8 mouse cellular contexts compared by ENCODE assay signal in genomic region chr11:32340476-32341473, GRCm38 (mm10). TPM values are rescaled to one million over a fixed set of nuclear protein-coding genes. Genes with fewer than 3 reads are reported as not detected.
DNase-seq lines count a peak whose midpoint lies in the region; ATAC-seq and TF ChIP-seq lines count a peak whose summit lies in the region.

No protein-coding gene starts in this region.

- no peak overlapping the region for H3K4me2 ChIP-seq in lung, embryonic 14.5 days
- no peak overlapping the region for H3K4me2 ChIP-seq in embryonic facial prominence, embryonic 14.5 days (ENCODE audit: low read depth, low read length)
- no peak overlapping the region for H3K4me2 ChIP-seq in hindbrain, embryonic 14.5 days (replicated peaks)
- H3K4me2 ChIP-seq in lung, postnatal 0 days (replicated peaks; ENCODE audit: low read depth, low read length) = no peak overlapping the region

- 0 out of 2 replicates have a peak, but pooled peaks cover 4% of the 10 kb centered on the region for H3K4me1 ChIP-seq in lung, embryonic 14.5 days (ENCODE audit: insufficient read depth)
- H3K4me1 ChIP-seq in embryonic facial prominence, embryonic 14.5 days (ENCODE audit: control insufficient read depth, insufficient read depth, low read length) = no peaks in the 10 kb centered on the region
- H3K4me1 ChIP-seq in hindbrain, embryonic 14.5 days (replicated peaks; ENCODE audit: control insufficient read depth, insufficient read depth, low read length) = no peaks in the 10 kb centered on the region
- H3K4me1 ChIP-seq in lung, postnatal 0 days (ENCODE audit: insufficient read depth, low read depth, low read length) = peaks cover 9% of the 10 kb centered on the region; the same call in 1 of the 2 replicates
- peaks cover 16% of the 10 kb centered on the region; the same call in 1 of the 2 replicates for H3K4me1 ChIP-seq in small intestine, adult 2 months (ENCODE audit: control insufficient read depth, insufficient read depth, insufficient read length, low read length)

- TF ChIP-seq POLR2A in small intestine, adult 2 months (IDR thresholded peaks at IDR 0.05; ENCODE audit: low read depth, low read length) = no peak

- TF ChIP-seq EP300 in lung, postnatal 0 days (IDR thresholded peaks at IDR 0.05) = no peak

- WGBS in lung, embryonic 14.5 days = 31% methylated on average over 17 of the region's 17 CpGs
- 35% methylated on average over 17 of the region's 17 CpGs for whole genome bisulfite sequencing in embryonic facial prominence, embryonic 14.5 days
- WGBS in hindbrain, embryonic 14.5 days = 54% methylated on average over 17 of the region's 17 CpGs
- WGBS in lung, postnatal 0 days = 29% methylated on average over 17 of the region's 17 CpGs
- WGBS in small intestine, adult 2 months = 47% methylated on average over 17 of the region's 17 CpGs

- no peak overlapping the region for H3K27ac ChIP-seq in lung, embryonic 14.5 days (ENCODE audit: low read depth)
- H3K27ac ChIP-seq in embryonic facial prominence, embryonic 14.5 days (replicated peaks; ENCODE audit: low read depth, low read length) = no peak overlapping the region
- no peak overlapping the region for H3K27ac ChIP-seq in hindbrain, embryonic 14.5 days
- no peak overlapping the region for H3K27ac ChIP-seq in lung, postnatal 0 days (ENCODE audit: low read length)
- H3K27ac ChIP-seq in small intestine, adult 2 months (ENCODE audit: insufficient read depth, low read depth, low read length) = no peak overlapping the region

- peak; percentile 48; the same call in 1 of the 2 replicates for ATAC-seq in lung, embryonic 14.5 days (ENCODE audit: insufficient read depth)
- peak; percentile 73 for ATAC-seq in embryonic facial prominence, embryonic 14.5 days (ENCODE audit: low read depth)
- 0 out of 2 replicates have a peak, but pooled peaks have one; percentile 36 for ATAC-seq in hindbrain, embryonic 14.5 days (ENCODE audit: low FRiP score)
- ATAC-seq in lung, postnatal 0 days = peak; percentile 42

- H3K36me3 ChIP-seq in lung, embryonic 14.5 days (ENCODE audit: insufficient read depth) = no peaks in the 10 kb centered on the region
- no peaks in the 10 kb centered on the region for H3K36me3 ChIP-seq in embryonic facial prominence, embryonic 14.5 days (ENCODE audit: control insufficient read depth, insufficient read depth, low read length)
- H3K36me3 ChIP-seq in hindbrain, embryonic 14.5 days (replicated peaks; ENCODE audit: control insufficient read depth, insufficient read depth) = no peaks in the 10 kb centered on the region
- H3K36me3 ChIP-seq in lung, postnatal 0 days (ENCODE audit: insufficient read depth, low read length) = no peaks in the 10 kb centered on the region
- no peaks in the 10 kb centered on the region for H3K36me3 ChIP-seq in small intestine, adult 2 months (ENCODE audit: control insufficient read depth, insufficient read depth, low read length)

- no peaks in the 10 kb centered on the region for H3K27me3 ChIP-seq in lung, embryonic 14.5 days (ENCODE audit: insufficient read depth, low read length)
- H3K27me3 ChIP-seq in embryonic facial prominence, embryonic 14.5 days (replicated peaks; ENCODE audit: control insufficient read depth, insufficient read depth, low read length) = no peaks in the 10 kb centered on the region
- H3K27me3 ChIP-seq in hindbrain, embryonic 14.5 days (ENCODE audit: control insufficient read depth, insufficient read depth, low read length) = no peaks in the 10 kb centered on the region
- H3K27me3 ChIP-seq in lung, postnatal 0 days (replicated peaks; ENCODE audit: insufficient read depth, low read length) = no peaks in the 10 kb centered on the region
- H3K27me3 ChIP-seq in small intestine, adult 2 months (ENCODE audit: control insufficient read depth, insufficient read depth, low read length) = no peaks in the 10 kb centered on the region

- H3K9ac ChIP-seq in lung, embryonic 14.5 days = no peak overlapping the region
- no peak overlapping the region for H3K9ac ChIP-seq in embryonic facial prominence, embryonic 14.5 days (ENCODE audit: low read depth, low read length)
- no peak overlapping the region for H3K9ac ChIP-seq in hindbrain, embryonic 14.5 days
- H3K9ac ChIP-seq in lung, postnatal 0 days (replicated peaks; ENCODE audit: low read depth) = no peak overlapping the region

- H3K9me3 ChIP-seq in lung, embryonic 14.5 days (ENCODE audit: low read depth, low read length) = no peaks in the 10 kb centered on the region
- H3K9me3 ChIP-seq in embryonic facial prominence, embryonic 14.5 days (ENCODE audit: control insufficient read depth, low read length) = peaks cover 5% of the 10 kb centered on the region; the same call in 1 of the 2 replicates
- peaks cover 5% of the 10 kb centered on the region; the same call in 1 of the 2 replicates for H3K9me3 ChIP-seq in hindbrain, embryonic 14.5 days (ENCODE audit: control insufficient read depth, low read length)
- no peaks in the 10 kb centered on the region for H3K9me3 ChIP-seq in lung, postnatal 0 days (ENCODE audit: low read length)

- peak; percentile 88 for TF ChIP-seq CTCF in lung, embryonic 14.5 days (IDR thresholded peaks at IDR 0.05; ENCODE audit: low read depth)
- TF ChIP-seq CTCF in lung, postnatal 0 days (IDR thresholded peaks at IDR 0.05) = peak; percentile 89
- peak; percentile 74; the same call in 1 of the 2 replicates for TF ChIP-seq CTCF in small intestine, adult 2 months (IDR thresholded peaks at IDR 0.05; ENCODE audit: extremely low read depth, insufficient read length, insufficient replicate concordance, low read depth, low read length)

- DNase-seq in lung, embryonic 14.5 days = peak; percentile 85
- no peak for DNase-seq in lung, adult 18-20 months
- peak; percentile 85 for DNase-seq in ZHBTc4 (ENCODE audit: low read depth, low spot score)
- DNase-seq in embryonic facial prominence, embryonic 14.5 days (ENCODE audit: low spot score) = peak; percentile 49
- DNase-seq in hindbrain, embryonic 14.5 days (ENCODE audit: low spot score) = peak; percentile 68
- peak; percentile 71 for DNase-seq in lung, postnatal 0 days (ENCODE audit: low spot score)
- DNase-seq in cerebellum, adult 9-11 months = no peak

- H3K4me3 ChIP-seq in lung, embryonic 14.5 days (ENCODE audit: low read depth, low read length) = no peak overlapping the region
- H3K4me3 ChIP-seq in embryonic facial prominence, embryonic 14.5 days (ENCODE audit: low read depth, low read length) = no peak overlapping the region
- no peak overlapping the region for H3K4me3 ChIP-seq in hindbrain, embryonic 14.5 days (replicated peaks; ENCODE audit: low read length)
- H3K4me3 ChIP-seq in lung, postnatal 0 days (ENCODE audit: low read depth, low read length) = no peak overlapping the region
- no peak overlapping the region for H3K4me3 ChIP-seq in small intestine, adult 2 months (ENCODE audit: low read depth, low read length)

RNA-seq across cellular contexts. Expression of gene Sh3pxd2b, which starts 6.8 kb away (rescaled TPM):
- 31.2 and 31.7 TPM in 2 replicates for polyA plus RNA-seq in lung, embryonic 14.5 days (2014; fragmentation: Nextera tagmentation; extraction: Ambion mirVana)
- polyA plus RNA-seq in embryonic facial prominence, embryonic 14.5 days (2014; fragmentation: Nextera tagmentation; extraction: Ambion mirVana) = 28.7 and 31.3 TPM in 2 replicates
- polyA plus RNA-seq in hindbrain, embryonic 14.5 days (2014; fragmentation: Nextera tagmentation; extraction: Ambion mirVana) = 21.8 and 23.4 TPM in 2 replicates
- 7.4 and 9.4 TPM in 2 replicates for polyA plus RNA-seq in lung, postnatal 0 days (2015; fragmentation: Nextera tagmentation; extraction: Ambion mirVana)
- polyA plus RNA-seq in small intestine, adult 2 months (2012; rRNA removed) = 1.7 and 2.4 TPM in 2 replicates

RNA-seq across cellular contexts. Expression of gene Hbq1a, which starts 40.9 kb away (rescaled TPM):
- 0.45 and 0.83 TPM in 2 replicates for polyA plus RNA-seq in lung, embryonic 14.5 days (2014; fragmentation: Nextera tagmentation; extraction: Ambion mirVana)
- polyA plus RNA-seq in embryonic facial prominence, embryonic 14.5 days (2014; fragmentation: Nextera tagmentation; extraction: Ambion mirVana) = 1.0 and 1.8 TPM in 2 replicates
- polyA plus RNA-seq in hindbrain, embryonic 14.5 days (2014; fragmentation: Nextera tagmentation; extraction: Ambion mirVana) = 0.96 and 1.2 TPM in 2 replicates
- 0.94 and 1.4 TPM in 2 replicates for polyA plus RNA-seq in lung, postnatal 0 days (2015; fragmentation: Nextera tagmentation; extraction: Ambion mirVana)
- not detected in 2 replicates for polyA plus RNA-seq in small intestine, adult 2 months (2012; rRNA removed)

RNA-seq across cellular contexts. Expression of gene Hba-a2, which starts 44.5 kb away (rescaled TPM):
- 11,972 and 11,979 TPM in 2 replicates for polyA plus RNA-seq in lung, embryonic 14.5 days (2014; fragmentation: Nextera tagmentation; extraction: Ambion mirVana)
- polyA plus RNA-seq in embryonic facial prominence, embryonic 14.5 days (2014; fragmentation: Nextera tagmentation; extraction: Ambion mirVana) = 15,250 and 18,270 TPM in 2 replicates
- polyA plus RNA-seq in hindbrain, embryonic 14.5 days (2014; fragmentation: Nextera tagmentation; extraction: Ambion mirVana) = 6,611 and 7,624 TPM in 2 replicates
- polyA plus RNA-seq in lung, postnatal 0 days (2015; fragmentation: Nextera tagmentation; extraction: Ambion mirVana) = 27,628 and 32,987 TPM in 2 replicates
- 106 and 108 TPM in 2 replicates for polyA plus RNA-seq in small intestine, adult 2 months (2012; rRNA removed)

RNA-seq across cellular contexts. Expression of gene Hbq1b, which starts 54.0 kb away (rescaled TPM):
- 1.8 and 2.1 TPM in 2 replicates for polyA plus RNA-seq in lung, embryonic 14.5 days (2014; fragmentation: Nextera tagmentation; extraction: Ambion mirVana)
- 1.2 and 1.7 TPM in 2 replicates for polyA plus RNA-seq in embryonic facial prominence, embryonic 14.5 days (2014; fragmentation: Nextera tagmentation; extraction: Ambion mirVana)
- polyA plus RNA-seq in hindbrain, embryonic 14.5 days (2014; fragmentation: Nextera tagmentation; extraction: Ambion mirVana) = 0.82 TPM in 1 of 2 replicates, not detected in the other
- 2.8 and 4.0 TPM in 2 replicates for polyA plus RNA-seq in lung, postnatal 0 days (2015; fragmentation: Nextera tagmentation; extraction: Ambion mirVana)
- not detected in 2 replicates for polyA plus RNA-seq in small intestine, adult 2 months (2012; rRNA removed)

RNA-seq across cellular contexts. Expression of gene Hba-a1, which starts 57.5 kb away (rescaled TPM):
- 4,575 and 4,689 TPM in 2 replicates for polyA plus RNA-seq in lung, embryonic 14.5 days (2014; fragmentation: Nextera tagmentation; extraction: Ambion mirVana)
- polyA plus RNA-seq in embryonic facial prominence, embryonic 14.5 days (2014; fragmentation: Nextera tagmentation; extraction: Ambion mirVana) = 6,016 and 7,188 TPM in 2 replicates
- 2,517 and 2,859 TPM in 2 replicates for polyA plus RNA-seq in hindbrain, embryonic 14.5 days (2014; fragmentation: Nextera tagmentation; extraction: Ambion mirVana)
- polyA plus RNA-seq in lung, postnatal 0 days (2015; fragmentation: Nextera tagmentation; extraction: Ambion mirVana) = 11,284 and 13,685 TPM in 2 replicates
- polyA plus RNA-seq in small intestine, adult 2 months (2012; rRNA removed) = 54.1 and 70.6 TPM in 2 replicates

Comparison
In these comparisons a context has a peak if more than half of its experiments do, and no peak if none do; other contexts are left out.
1. DNase-seq: peak in lung, embryonic 14.5 days (single experiment), ZHBTc4 (single experiment), embryonic facial prominence, embryonic 14.5 days (single experiment), hindbrain, embryonic 14.5 days (single experiment) and lung, postnatal 0 days (single experiment); none in lung, adult 18-20 months (0 of 2) and cerebellum, adult 9-11 months (single experiment).
2. RNA of gene Hba-a2, which starts 44.5 kb away (polyA plus RNA-seq): 27,628 to 32,987 TPM in lung, postnatal 0 days, 15,250 to 18,270 TPM in embryonic facial prominence, embryonic 14.5 days, 11,972 to 11,979 TPM in lung, embryonic 14.5 days and 6,611 to 7,624 TPM in hindbrain, embryonic 14.5 days; 106 to 108 TPM in small intestine, adult 2 months; every median in the first group is over 10 times any median in the second.
3. Peak in every context shown above with its lines, with median percentiles within 50 percentile points of each other: ATAC-seq and CTCF ChIP-seq.